ENCODE assay signal across 25 mouse cellular contexts in the genomic region with DNA sequence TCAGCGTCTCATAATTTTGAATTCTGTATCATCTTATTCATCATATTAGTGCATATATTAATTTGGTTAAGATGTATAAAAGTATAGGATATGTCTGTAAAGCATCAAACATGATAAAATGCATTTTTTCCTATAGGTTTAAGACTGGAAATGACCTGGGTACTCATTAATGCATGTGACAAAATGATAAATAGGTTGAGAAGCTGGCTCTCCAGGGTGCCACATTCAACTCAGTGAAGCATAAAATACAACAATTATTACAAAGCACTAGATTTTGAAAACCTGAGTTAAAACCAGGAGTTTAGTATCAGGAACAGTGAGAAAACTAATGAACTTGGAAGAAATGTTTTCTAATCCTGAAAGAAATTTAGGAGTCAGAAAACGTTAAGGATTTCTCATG.
"Had no signal": no experiment of that assay in that cellular context is flagged by ENCODE, and none has a peak within 500 bp of the region (broad histone marks: within the 10 kb centered on the region; RNA-seq: fewer than 3 reads in every experiment).

No protein-coding gene starts in this region.

- H3K4me1 ChIP-seq: limb, embryonic 10.5 days; limb, embryonic 13.5 days; liver, embryonic 12.5 days; liver, embryonic 15.5 days; lung, embryonic 15.5 days; megakaryocyte, embryonic 14.5 days had no signal

- H3K36me3 ChIP-seq: limb, embryonic 10.5 days; limb, embryonic 13.5 days; liver, embryonic 12.5 days; liver, embryonic 15.5 days; lung, embryonic 15.5 days had no signal

- H3K4me2 ChIP-seq: limb, embryonic 13.5 days; liver, embryonic 12.5 days; liver, embryonic 15.5 days; lung, embryonic 15.5 days; midbrain, embryonic 11.5 days had no signal

- H3K27me3 ChIP-seq: limb, embryonic 13.5 days; liver, embryonic 12.5 days; liver, embryonic 15.5 days; lung, embryonic 15.5 days; megakaryocyte, embryonic 14.5 days had no signal

- ATAC-seq: intestine, embryonic 16.5 days; liver, embryonic 12.5 days had no signal

- H3K4me3 ChIP-seq: layer of hippocampus, adult 2 months; limb, embryonic 10.5 days; limb, embryonic 13.5 days; liver, embryonic 12.5 days; liver, embryonic 15.5 days; lung, embryonic 15.5 days; megakaryocyte, embryonic 14.5 days had no signal

- H3K27ac ChIP-seq: layer of hippocampus, adult 2 months; limb, embryonic 10.5 days; limb, embryonic 13.5 days; liver, embryonic 12.5 days; liver, embryonic 15.5 days; lung, embryonic 15.5 days; stomach, postnatal 0 days had no signal

- DNase-seq: kidney, adult 18-20 months; kidney, adult 9 months; kidney, postnatal 14 days; layer of hippocampus, adult 9-11 months; liver; lung, adult 18-20 months; lung, postnatal 10 days; lung, postnatal 36 days; midbrain, embryonic 14.5 days; right cerebral cortex, adult 18-20 months; right cerebral cortex, postnatal 14 days; right cerebral cortex, postnatal 4 days; thymus, adult 2 months; thymus, postnatal 14 days; thymus, postnatal 4 days had no signal

- H3K9ac ChIP-seq: limb, embryonic 13.5 days; liver, embryonic 12.5 days; liver, embryonic 15.5 days; lung, embryonic 15.5 days had no signal

- H3K9me3 ChIP-seq: limb, embryonic 10.5 days; limb, embryonic 13.5 days; liver, embryonic 12.5 days; liver, embryonic 15.5 days; lung, embryonic 15.5 days; megakaryocyte, embryonic 14.5 days had no signal
